Mouse (Mus musculus) megakaryocyte, embryonic 14.5 days (primary cell): ENCODE measurements at regions not wholly inside any gene's neighbourhood (a gene's known extent, or its start where the extent isn't known, plus 50 kb on each side); places are given as distances from the start of the nearest gene placed in this dataset.

Experiments used
- H3K27me3 ChIP-seq: replicated peaks from 2 replicates; pipeline ENCODE3; 2012; ENCODE audit warnings: inconsistent platforms
- H3K36me3 ChIP-seq: replicated peaks from 2 replicates; pipeline ENCODE3; 2012; ENCODE audit warnings: low read length, inconsistent platforms, mixed read lengths
- H3K4me1 ChIP-seq: 2 replicates; pipeline ENCODE4 v1.6.1; 2012; ENCODE audit warnings: inconsistent platforms
- H3K4me3 ChIP-seq: replicated peaks from 2 replicates; pipeline ENCODE3; 2012; ENCODE audit warnings: moderate library complexity, mild to moderate bottlenecking, inconsistent platforms
- H3K9me3 ChIP-seq: 2 replicates; pipeline ENCODE4 v1.6.1; 2012; ENCODE audit warnings: inconsistent platforms
- FLI1 ChIP-seq: IDR thresholded peaks from 2 replicates; pipeline ENCODE4 v1.6.1; 2012; ENCODE audit warnings: low read length, inconsistent platforms, mixed read lengths
- GATA1 ChIP-seq: IDR thresholded peaks from 3 replicates; pipeline ENCODE4 v1.6.1; 2012; ENCODE audit warnings: mixed read lengths, low read length, inconsistent platforms, borderline replicate concordance

DNA sequence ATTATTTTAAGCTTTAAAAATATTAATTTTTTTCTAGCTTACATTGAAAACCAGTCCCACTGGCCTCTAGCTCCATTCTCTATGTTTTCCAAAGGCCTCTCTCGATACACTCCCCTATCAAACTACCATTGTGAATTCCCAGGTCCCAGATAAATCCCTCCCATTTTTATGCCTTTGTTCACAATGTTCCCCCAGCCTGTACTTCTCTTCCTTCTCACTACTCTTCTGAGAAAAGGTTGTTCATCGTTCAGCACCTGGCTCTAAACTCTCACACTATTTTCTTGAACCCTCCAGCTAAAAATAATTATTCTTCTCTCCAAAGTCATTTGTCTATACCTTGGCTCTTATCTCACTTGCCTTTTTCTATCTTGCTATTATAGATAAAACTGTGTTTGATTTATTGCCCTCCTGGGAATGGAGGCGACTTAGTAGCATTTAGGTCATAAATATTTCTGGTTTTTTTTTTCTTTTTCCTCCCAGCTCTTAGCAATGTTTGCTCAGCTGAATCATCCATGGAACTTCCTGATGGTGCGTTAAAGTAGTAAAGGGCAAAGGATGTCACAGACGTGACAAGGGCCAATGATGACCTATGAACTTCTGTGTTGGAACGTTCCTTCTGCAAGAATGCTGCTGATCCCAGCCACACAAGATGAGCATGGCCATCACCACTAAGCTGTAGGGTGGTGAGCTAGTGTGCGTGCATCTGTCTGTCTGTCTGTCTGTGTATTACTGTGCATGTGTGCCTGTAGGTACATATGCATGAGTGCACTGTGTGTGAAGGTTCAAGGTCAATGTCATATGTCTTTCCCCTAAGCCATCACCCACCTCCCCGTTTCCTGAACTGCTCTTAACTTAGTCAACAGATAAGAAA is 384.5 kb upstream of the Rgma start:
- H3K4me1 ChIP-seq: no peaks in the 10 kb centered on the region

DNA sequence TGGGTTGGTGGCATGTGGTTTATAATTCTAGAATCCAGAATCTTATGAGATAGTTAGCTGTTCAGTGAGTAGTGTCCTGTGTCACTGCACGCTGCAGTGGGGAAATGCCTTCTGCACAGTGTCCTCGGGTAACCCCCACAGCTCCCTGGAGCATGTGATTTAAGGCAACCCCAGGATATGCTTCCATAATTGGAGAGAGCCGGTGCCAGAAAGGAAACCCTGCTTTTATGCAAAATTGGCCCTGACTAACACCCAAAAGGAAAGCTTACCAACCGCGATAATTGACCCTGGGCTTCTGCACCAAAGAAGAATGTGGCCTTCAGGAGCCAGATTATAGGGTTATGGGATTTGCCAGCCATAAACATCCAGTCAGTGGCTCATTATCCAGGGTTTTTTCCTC is 376.9 kb upstream of the Rgma start:
- no peaks in the 10 kb centered on the region for H3K36me3 ChIP-seq
- H3K4me3 ChIP-seq: no peak overlapping the region
- H3K9me3 ChIP-seq: peaks cover 7% of the 10 kb centered on the region; the same call in 1 of the 2 replicates
- H3K4me1 ChIP-seq: no peaks in the 10 kb centered on the region
- H3K27me3 ChIP-seq: no peaks in the 10 kb centered on the region
- TF ChIP-seq FLI1 (no peak), GATA1 (no peak)

More for the DNA sequence above, 384.5 kb upstream of the Rgma start:
- Histone ChIP-seq H3K4me3 (peak overlapping the region; percentile 75), H3K27me3 (no peaks in the 10 kb centered on the region), H3K36me3 (no peaks in the 10 kb centered on the region), H3K9me3 (peaks cover 22% of the 10 kb centered on the region)
- TF ChIP-seq GATA1 (no peak), FLI1 (no peak)

DNA sequence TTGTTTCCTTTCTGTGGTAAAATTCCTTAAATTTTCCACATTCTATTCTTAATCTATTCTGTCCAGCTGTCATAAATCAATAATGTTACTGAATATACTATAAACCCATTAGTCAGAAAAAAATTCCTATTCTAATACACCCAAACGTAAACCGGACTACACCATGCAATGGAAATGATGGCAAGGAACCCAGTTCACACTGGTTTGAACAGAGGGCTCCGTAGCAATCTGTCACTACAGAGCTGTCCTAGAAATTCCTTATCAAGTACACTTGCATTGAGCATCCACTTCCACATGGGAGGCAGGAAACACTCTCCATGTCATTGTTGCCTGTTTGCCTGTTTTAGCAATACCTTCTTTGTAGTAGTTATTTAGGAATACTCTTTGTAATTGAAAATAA is 356.2 kb upstream of the Rgma start:
- H3K36me3 ChIP-seq: no peaks in the 10 kb centered on the region
- no peaks in the 10 kb centered on the region; the same call in 1 of the 2 replicates for H3K9me3 ChIP-seq
- no peaks in the 10 kb centered on the region for H3K27me3 ChIP-seq
- no peak overlapping the region for H3K4me3 ChIP-seq
- TF ChIP-seq FLI1: no peak
- no peak for TF ChIP-seq GATA1
- no peaks in the 10 kb centered on the region for H3K4me1 ChIP-seq

DNA sequence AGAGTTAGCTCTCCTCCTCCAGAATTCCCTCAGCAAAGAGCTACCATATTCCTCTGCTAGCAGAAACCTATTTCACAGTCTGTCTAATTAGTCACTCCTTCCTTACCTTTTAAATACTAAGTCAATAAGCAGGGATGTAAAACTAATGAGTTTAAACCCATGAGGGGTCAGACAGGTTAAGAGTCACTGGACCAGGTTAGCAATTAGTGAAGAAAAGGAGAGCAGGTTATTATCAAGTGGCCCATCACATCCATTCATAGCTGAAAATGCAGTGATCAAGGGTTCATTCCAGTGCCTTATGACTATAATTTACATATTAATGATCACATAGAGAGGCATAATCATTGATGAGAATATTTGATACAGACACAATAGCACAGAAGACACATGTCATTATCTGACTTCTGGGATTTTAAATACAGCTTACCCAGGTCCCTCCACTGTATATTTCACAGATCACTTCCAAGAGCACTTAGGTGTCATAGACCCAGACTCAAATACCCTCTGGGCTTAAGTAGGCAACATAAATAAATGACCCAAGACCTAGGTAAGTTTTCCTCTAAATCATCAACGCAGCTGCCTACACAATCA is 355.4 kb upstream of the Rgma start:
- Histone ChIP-seq H3K4me1 (no peaks in the 10 kb centered on the region), H3K9me3 (no peaks in the 10 kb centered on the region), H3K4me3 (no peak overlapping the region), H3K36me3 (no peaks in the 10 kb centered on the region), H3K27me3 (no peaks in the 10 kb centered on the region)
- no peak for TF ChIP-seq FLI1
- TF ChIP-seq GATA1: no peak

DNA sequence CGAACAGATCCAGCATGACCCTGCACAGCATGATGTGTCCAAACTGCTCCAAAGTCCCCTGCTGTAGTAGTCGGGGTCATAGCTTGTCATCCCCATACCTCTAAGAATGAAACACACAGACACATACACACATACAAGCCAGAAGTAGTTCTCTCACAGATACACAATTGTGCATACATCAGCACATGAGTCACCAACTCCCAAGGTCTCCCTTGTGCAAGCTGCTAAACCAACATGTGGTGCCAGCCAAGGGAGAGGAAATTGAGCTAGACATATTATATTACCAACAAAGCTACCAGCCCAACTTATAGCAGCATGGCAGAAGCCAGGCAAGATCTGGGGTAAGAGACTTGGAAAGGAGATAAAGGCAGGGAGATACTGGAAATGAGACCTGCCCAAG is 353.5 kb upstream of the Rgma start:
- TF ChIP-seq FLI1 (no peak), GATA1 (no peak)
- no peaks in the 10 kb centered on the region for H3K36me3 ChIP-seq
- no peaks in the 10 kb centered on the region for H3K4me1 ChIP-seq
- no peaks in the 10 kb centered on the region for H3K27me3 ChIP-seq
- H3K4me3 ChIP-seq: no peak overlapping the region
- H3K9me3 ChIP-seq: no peaks in the 10 kb centered on the region

DNA sequence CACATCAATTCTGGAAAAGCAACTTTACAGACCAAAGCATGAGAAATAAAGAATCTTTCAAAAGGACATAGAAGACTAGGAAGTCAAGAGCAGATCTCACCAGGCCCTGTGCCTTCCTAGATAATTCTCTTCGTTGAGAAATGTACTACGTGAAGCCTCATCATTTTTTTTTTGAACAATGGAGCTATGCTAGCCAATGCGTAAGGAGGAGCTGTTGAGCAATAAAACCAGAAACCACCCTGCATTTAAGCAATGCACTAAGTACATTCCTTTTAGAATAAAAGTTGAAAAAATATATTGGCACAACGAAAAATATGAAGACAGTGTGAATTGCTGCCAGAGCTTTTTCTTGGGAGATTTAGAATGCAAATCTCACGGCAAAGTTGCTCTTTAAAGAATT is 349.7 kb upstream of the Rgma start:
- Histone ChIP-seq H3K27me3 (no peaks in the 10 kb centered on the region), H3K4me1 (no peaks in the 10 kb centered on the region), H3K36me3 (no peaks in the 10 kb centered on the region), H3K4me3 (no peak overlapping the region), H3K9me3 (peaks cover 9% of the 10 kb centered on the region)
- TF ChIP-seq FLI1 (no peak), GATA1 (no peak)

DNA sequence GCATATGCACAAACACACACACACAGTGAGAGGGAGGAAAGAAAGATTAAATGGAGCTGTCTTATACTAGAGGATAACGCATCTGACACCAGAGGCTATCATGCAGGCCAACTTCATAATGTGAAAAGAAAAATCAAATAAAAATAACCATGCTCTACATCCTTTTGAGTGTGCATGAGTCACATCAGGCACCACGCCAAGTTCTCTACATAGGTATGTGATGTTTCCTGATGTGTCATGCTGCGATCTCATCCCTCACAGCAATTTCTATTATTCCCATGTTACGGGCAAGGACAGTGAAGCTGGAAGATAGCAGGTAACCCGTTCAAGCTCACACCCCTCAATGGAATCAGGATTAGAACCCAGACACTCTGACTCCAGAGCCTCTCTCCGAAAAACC is 346.4 kb upstream of the Rgma start:
- Histone ChIP-seq H3K9me3 (peaks cover 9% of the 10 kb centered on the region), H3K27me3 (no peaks in the 10 kb centered on the region), H3K4me1 (no peaks in the 10 kb centered on the region), H3K4me3 (no peak overlapping the region), H3K36me3 (no peaks in the 10 kb centered on the region)
- TF ChIP-seq GATA1 (no peak), FLI1 (no peak)

DNA sequence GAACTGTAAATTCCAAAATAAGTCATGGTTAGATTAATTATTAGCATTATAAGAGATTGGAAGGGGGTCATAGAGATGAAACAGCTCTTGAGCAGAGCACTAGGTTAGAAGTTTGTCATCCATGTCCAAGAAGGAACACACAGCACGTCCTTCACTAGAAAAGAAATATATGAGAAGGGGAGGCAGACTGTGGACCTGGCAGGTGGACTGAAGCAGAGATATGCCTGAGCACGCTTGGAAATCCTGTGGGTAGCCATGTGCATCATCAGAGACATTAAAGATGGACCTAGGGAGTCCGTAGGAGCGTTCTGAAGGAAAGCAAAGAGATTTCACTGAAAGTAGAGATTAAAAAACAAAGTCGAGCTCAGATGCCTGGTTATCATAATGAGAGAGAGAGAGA is 343.9 kb upstream of the Rgma start:
- Histone ChIP-seq H3K4me3 (no peak overlapping the region), H3K27me3 (no peaks in the 10 kb centered on the region), H3K4me1 (no peaks in the 10 kb centered on the region), H3K36me3 (no peaks in the 10 kb centered on the region), H3K9me3 (peaks cover 15% of the 10 kb centered on the region)
- TF ChIP-seq GATA1: no peak
- no peak for TF ChIP-seq FLI1

DNA sequence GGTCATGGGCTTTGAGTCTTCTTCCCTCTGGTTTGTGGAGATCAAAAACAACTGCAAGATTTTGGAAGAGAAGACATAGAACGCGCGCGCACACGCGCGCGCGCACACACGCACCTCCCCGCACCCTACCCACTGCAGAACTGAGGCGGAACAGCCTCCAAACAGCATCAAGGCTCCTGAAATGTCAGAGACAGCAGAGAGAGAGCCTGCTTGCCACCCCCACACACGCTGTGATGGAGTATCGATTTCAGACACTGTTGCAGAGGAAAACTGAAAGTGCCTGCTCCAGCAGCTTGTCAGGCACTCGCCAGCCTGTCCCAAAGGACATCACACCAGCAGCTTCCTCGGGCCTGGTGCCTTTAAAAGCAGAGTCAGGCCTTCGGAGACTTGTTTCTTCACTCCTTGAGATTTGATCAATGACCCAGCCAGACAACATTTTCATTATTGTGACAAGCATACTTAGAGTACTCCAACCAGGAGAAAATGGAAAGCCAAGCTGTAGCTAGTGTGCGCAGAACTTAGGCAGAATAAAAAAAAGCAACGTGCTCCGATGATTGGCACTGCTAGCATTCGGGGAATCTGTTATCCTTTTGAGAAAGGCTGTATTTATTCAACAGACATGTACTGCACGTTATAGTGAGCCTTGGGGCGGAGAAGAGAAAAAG is 342.9 kb upstream of the Rgma start:
- Histone ChIP-seq H3K27me3 (no peaks in the 10 kb centered on the region), H3K9me3 (peaks cover 23% of the 10 kb centered on the region), H3K4me1 (no peaks in the 10 kb centered on the region), H3K4me3 (no peak overlapping the region), H3K36me3 (no peaks in the 10 kb centered on the region)
- no peak for TF ChIP-seq GATA1
- TF ChIP-seq FLI1: no peak
